Mouse (Mus musculus): Measurements from ENCODE around the gene Coa4. TPM values are rescaled to one million over a fixed set of nuclear protein-coding genes. Genes with fewer than 3 reads are reported as not detected.
"Not testable (repeated sequence)": the region's sequence is repeated elsewhere in the genome, so short reads cannot be mapped to it uniquely, and the experiment has no call there.

Coa4 gene
- total RNA-seq, 4 experiments from 2014 or later, result 8.2 to 10.3 (median 9.5) TPM

DNA sequence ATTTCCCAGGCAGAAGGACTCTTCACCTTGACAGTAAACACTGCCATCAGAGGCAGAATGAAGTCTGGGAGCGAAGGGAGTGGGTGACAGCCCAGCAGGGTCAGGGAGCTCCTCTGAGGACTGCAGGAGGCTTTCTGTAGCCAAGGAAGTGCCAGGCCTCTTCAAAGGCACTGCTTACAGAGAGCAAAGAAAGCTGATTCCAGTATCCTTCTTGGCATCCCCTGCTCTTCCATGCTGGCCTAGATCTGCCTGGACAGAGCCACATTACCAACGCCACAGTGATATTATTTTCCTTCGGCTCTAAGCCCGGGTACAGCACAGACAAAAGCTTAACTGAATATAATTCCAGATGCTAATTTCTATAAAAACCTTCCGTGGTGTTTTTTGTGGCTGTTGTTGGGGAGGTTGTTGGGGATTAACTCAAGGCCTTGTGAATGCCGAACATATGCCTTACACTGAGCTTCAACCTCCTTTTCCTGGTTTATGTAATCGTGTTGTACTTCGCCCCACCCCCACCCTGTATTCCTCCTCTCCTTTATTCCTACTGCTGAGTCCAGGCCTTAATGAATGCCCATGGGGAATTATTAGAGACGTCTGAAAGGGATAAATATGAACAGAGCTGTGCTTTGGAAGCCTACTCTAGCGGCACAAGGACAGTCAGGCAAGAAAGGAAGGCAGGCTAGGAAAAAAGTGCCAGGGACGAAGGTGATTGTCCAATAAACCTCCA lies 25.2 kb downstream of the Coa4 start:
- no peak for DNase-seq (ENCODE audit: low spot score in 2 of 2)

DNA sequence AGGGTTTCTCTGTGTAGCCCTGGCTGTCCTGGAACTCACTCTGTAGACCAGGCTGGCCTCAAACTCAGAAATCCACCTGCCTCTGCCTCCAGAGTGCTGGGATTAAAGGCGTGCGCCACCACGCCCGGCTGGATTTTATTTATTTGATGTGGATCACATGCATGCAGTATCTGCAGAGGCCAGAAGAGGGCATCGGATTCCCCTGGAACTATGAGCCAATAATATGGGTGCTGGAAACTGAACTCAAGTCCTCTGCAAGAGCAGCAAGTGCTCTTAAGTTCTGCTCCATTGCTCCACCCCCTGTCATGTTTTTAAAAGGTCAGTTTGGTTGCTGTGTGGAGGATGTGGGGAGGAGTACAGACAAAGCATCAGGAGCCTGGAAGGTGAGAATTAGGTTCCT lies 30.4 kb downstream of the Coa4 start:
- DNase-seq (ENCODE audit: low spot score in 2 of 2), result not testable (repeated sequence)

DNA sequence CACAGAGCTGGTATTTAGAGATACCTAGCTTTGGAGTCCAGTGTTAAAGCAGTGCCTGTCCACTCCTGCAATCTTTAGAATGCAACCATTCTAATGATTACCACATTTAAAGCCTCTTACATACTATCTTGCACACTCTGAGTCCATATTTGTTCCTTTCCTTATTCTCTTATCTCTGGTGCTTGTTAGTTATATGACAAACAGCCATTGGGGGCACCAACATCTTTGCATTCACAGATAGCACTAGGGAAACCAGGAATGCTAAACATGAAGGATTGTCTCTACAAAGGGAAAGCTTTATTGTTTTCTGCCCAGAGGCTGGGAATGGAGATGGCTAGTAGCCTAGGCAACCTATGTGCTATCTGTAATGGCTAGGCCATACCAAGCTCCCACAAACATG lies 33.0 kb downstream of the Coa4 start:
- no peak for DNase-seq (ENCODE audit: low spot score in 2 of 2)

DNA sequence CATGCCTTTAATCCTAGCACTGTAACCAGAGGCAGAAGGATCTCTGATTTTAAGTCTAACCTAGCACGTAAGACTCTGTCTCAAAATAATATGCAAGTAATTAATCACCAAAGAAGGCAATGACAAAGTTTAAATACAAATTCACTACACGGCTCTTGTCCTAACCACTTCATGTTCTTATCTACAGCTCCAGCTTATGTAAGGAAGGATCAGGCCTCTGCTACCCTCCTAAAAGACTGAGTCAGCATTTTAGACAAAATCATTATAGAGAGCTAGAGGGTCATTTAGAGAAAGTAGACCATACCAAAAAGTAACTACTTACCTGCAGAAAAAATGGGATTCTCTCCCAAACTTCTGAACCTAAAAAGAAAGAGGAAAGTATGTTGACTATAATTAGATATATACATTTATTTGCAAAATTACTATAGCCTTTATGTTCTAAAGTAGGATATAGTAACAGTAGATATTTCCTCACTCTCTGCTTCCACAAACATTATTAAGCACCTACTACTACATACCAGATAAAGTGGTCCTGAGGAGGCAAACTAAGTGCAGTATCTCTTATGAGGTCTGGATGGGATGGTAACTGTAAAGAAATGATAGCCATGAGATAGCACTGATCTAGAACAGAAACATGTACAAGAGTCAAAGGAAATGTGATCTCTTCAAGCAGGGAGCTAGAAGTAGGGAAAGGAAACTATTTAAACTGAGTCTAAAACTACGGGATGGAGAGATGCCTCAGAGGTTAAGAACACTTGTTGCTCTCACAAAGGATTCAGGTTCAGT lies 34.3 kb downstream of the Coa4 start:
- no peak for DNase-seq (ENCODE audit: low spot score in 2 of 2)

DNA sequence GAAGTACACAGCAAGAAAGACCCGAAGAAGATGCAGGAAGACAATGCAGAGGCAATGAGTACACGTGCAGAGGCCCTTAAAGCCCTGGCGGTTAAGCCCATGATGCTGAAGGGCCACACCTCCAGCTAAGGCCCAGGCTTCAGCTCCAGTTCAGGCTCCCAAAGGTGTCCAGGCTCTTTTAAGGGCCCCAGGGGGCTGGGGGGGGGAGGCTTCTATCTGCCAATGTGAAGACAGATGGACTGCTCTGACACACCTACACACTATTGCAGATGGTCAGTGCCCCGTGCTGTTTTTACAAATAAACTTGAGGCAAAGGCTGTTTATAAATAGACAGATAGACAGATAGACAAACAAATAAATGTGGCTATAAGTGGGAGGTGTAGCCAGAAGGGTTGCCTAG lies 35.2 kb downstream of the Coa4 start:
- DNase-seq (ENCODE audit: low spot score in 2 of 2), result no peak

DNA sequence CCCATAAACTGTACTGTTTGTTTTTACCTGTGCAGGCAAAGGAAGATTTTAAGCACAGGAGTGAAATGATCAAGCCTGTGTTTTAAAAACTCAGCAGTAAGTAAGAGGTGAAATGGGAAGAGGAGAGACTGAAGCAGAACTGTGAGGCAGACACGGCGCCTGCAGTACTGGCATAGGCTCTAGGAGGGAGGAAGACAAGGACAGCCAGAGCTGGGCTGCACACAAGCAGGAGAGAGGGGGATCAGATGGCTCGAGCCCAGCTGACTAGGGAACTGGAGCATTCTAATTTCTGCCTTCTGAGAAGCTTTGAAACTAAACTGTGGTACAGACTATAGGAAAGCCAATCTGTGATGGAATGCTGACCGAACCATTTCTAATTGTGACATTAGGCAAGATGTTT lies 35.8 kb downstream of the Coa4 start:
- no peak for DNase-seq (ENCODE audit: low spot score in 2 of 2)

DNA sequence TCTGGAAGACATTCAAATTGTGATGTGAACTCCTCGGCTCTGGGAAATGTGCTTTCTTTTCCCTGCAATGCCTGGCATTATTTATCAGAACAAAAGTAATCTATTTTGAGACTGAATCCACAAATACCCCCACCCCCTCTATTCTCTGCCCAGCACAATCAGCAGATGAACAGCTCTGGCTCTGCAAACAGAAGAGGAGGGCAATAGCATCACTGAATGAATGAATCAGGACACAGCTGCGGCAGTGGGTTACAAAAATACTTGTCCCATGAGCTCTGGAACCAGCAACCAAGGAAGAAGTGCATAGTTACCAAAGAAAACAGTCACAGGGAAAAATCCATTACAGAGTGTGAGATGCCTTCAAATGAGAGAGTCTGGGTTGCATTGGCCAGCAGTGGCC lies 41.9 kb downstream of the Coa4 start:
- DNase-seq (ENCODE audit: low spot score in 2 of 2), result peak in 1 of 2 experiments; percentile 37

DNA sequence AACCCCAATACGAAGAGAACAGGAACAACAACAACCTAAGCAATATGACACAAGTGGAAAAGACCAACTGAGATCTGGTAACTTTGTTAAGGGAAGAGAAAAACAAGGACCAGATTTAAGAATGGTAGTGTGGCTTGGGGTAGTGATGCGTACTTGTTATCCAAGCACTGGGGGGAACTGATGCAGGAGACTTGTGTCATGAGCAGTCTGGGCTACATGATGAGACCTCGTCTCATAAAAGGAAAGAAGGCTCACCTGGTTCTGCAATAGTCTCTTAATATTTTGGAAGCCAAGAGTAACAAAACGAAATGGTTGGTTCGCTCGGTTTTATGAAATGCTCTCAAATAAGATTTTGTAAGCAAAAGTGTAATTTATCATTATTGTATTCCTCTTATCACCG lies 45.4 kb downstream of the Coa4 start:
- DNase-seq (ENCODE audit: low spot score in 2 of 2), result no peak

DNA sequence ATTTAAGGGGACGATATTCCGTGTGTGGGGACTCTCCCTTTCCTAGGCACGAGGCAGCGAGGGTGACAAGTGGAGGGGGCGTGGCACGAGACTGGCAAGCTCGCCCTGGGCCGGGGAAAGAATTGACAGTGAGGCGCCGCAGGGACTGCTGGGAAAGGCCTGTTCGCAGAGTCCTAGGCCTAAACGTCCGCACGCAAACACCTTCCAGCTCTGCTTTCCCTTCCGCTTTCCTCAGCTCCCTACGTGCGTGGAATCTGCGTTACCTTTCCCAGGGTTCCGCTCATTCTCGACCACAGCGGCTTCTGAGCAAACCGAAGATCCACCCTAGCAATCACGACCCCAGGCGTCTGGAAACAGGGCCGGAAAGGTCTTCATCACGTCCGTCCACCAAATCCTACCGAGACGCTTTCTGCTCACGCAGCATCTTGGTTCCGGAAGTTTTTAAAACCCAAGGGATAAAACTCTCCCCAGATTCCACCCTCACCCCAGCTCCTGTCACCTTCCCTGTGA lies 45.9 kb downstream of the Coa4 start:
- DNase-seq (ENCODE audit: low spot score in 2 of 2), result peak; percentile 84 to 89

DNA sequence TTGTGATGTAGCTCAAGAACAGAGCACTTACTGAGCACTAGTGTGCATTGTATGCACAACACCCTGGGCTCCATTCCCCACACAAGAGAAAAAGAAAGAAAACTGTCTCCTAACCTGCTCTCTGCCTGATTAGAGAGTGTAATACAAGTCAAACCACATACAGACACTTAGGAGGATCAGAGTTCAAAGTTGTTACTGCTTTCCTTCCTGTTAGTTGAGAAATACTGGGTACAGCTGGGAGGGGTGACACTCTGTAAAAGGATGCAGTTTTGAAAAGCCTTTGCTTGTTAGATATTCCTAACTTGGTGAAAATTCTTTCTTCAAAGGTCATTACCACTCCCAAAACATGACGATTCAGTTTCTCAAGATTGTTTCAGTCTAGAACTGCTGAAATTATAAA lies 52.9 kb downstream of the Coa4 start:
- no peak for DNase-seq (ENCODE audit: low spot score in 2 of 2)

Other genes starting within 250 kb of the Coa4 start
- 10 to 100 TPM; 19.9 to 27.9 (median 25.3) TPM for gene C2cd3, start 164.8 kb upstream of the Coa4 start, total RNA-seq (2022)
- gene Ppme1, start 164.8 kb upstream of the Coa4 start, total RNA-seq (2022), result 100 to 1,000 TPM; 187 to 234 (median 214) TPM
- 1 to 10 TPM; 2.8 to 5.7 (median 3.3) TPM for gene Ucp3, start 64.1 kb upstream of the Coa4 start, total RNA-seq (2022)
- 100 to 1,000 TPM in 1 of 4 experiments, 10 to 100 TPM in 3; 63.3 to 124 (median 79.8) TPM for gene Ucp2, start 43.7 kb upstream of the Coa4 start, total RNA-seq (2022)
- 1 to 10 TPM in 1 of 4 experiments, under 1 TPM in 3; 0.48 to 1.1 (median 0.79) TPM for gene Dnajb13, start 22.1 kb upstream of the Coa4 start, total RNA-seq (2022)
- gene Rab6a, start 70.3 kb downstream of the Coa4 start, total RNA-seq (2022), result 100 to 1,000 TPM; 362 to 393 (median 380) TPM
- 10 to 100 TPM; 70.6 to 83.2 (median 77.7) TPM for gene Mrpl48, start 71.2 kb downstream of the Coa4 start, total RNA-seq (2022)
- 100 to 1,000 TPM; 265 to 312 (median 276) TPM for gene Plekhb1, start 125.3 kb downstream of the Coa4 start, total RNA-seq (2022)
- 100 to 1,000 TPM; 212 to 237 (median 224) TPM for gene Fam168a, start 169.6 kb downstream of the Coa4 start, total RNA-seq (2022)

Measured in left cerebral cortex, adult 8-10 months (tissue).